Mouse (Mus musculus): ENCODE measurements around the gene Ccndbp1.
A peak's percentile ranks its signal among the peaks of the same experiment; 100 is the strongest.
"Not testable (repeated sequence)": the region's sequence is repeated elsewhere in the genome, so short reads cannot be mapped to it uniquely, and the experiment has no call there.

Gene Ccndbp1

DNA sequence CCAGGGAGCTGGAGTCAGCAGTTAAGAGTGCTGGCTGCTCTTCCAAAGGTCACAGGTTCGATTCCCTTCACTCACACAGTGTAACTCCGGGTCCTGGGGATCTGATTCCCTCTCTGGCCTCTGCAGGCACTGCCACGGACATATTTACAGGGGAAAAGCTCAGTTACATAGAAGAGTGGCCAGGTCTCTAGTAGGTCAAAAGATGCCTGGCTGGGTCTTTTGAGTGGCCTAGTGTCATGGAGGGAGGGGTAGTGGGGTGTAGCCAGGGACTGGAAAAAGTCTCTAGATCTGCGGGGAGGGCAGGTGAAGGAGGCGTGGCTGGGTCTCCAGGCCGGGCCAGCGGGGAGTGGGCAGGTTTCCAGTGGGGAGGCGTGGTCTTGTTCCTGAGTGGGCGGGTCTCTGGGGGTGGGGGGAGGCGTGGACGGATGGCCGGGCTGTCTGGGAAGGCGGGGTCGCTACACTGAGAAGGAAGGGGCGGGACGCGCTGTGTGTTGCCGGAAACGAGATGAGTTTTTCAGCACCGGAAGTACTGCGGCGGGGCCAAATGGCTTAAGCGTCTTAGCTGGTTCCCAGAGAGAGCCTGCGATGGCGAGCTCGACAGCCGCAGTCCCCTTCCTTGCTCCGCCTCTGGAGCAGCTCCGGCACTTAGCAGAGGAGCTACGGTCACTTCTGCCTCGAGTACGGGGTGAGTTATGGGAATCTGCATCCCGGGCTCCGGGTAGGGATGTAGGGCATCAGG is at the start of gene Ccndbp1:
TSS of gene Ccndbp1 (plus strand) at position 479 of the 739 bp plus-strand sequence.
- peak; percentile 97 to 98 for DNase-seq

DNA sequence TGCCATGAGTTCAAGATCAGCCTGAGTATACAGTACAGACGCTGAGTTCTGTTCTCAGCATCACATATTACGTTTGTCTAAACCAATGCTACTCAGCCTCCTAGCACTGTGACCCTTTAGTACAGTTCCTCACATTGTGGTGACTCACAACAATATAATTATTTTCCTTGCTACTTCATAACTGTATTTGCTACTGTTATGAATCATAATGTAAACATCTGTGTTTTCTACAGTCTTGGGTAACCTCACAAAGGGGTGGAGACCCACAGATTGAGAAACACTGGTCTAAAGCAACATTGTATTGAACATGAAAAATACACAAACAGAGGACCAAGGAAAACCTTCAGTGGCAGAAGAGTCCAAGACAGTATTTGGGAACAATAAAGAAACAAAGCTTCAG is 48.8 kb upstream of the Ccndbp1 start:
- no peak for DNase-seq

DNA sequence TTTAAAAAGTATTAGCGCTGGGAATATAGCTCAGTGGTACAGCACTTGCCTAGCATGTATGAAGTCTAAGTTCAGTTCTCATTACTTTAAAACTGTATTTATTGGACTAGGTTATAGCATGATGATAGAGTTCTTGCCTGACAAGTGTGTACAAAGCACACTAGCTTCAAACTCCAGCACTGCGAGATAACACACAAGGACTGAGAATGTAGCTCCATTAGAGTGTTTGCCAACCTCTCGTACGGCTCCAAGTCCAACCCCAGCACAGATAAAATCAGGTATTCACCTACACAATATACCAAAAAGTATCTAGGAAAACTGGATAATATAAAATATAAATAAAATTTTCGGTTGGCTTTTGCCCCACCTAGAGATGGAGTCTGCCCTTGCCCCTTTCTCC is 48.4 kb upstream of the Ccndbp1 start:
- DNase-seq: no peak

DNA sequence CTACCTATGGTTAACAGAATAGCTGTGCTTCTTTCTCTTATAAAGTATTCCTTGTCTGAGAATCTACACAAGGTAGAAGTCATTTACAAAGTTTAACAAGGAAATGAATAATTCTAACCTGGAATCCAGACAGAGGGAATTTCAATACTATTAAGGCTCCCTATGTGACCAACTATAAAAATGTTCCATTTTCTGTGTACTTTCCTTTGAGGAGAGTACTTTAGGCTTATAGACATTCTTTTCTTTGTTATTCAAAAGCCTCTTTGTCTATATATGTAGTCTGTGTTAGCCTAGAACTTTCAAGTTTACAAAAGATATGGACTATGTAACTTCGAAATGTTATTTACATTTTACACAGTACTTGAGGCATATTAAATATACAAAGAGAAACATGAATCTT is 47.9 kb upstream of the Ccndbp1 start:
- no peak for DNase-seq

DNA sequence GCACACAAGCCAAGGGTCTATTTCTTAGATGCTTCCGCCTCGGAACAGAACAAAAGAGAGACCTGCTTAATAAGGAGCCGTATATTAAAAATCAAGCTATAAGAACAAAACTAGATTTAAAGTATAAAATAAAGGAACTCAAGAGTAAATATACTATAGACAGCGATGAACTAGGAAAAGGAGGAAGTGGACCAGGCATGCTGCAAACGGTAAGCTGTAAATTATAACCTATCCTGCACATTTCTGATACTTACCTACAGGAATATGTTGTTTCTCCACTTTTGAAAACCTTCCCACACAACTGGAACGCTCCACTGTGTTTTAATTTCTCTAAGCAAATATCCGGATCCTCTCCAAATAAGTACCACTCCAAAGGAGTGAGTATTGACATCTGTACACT is 45.1 kb upstream of the Ccndbp1 start:
- no peak for DNase-seq

DNA sequence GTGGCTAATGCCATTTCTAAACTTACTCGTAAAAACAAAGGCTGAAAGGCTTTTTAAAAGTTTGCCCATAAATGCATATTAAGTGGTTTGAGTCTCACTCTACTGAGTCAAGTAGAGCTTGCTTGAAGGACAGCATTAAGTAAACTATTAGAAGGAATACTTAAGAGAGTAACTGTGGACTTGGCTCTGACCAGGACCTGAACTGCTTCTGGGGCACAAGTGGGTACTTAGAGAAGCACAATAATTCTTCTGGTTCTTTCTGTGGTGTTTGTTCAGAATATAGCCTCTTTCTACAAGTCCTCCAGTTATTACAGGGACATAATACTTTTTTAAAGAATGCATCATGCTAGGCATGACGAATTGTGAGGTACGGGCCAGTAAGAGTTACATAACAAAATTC is 42.7 kb upstream of the Ccndbp1 start:
- DNase-seq: no peak

DNA sequence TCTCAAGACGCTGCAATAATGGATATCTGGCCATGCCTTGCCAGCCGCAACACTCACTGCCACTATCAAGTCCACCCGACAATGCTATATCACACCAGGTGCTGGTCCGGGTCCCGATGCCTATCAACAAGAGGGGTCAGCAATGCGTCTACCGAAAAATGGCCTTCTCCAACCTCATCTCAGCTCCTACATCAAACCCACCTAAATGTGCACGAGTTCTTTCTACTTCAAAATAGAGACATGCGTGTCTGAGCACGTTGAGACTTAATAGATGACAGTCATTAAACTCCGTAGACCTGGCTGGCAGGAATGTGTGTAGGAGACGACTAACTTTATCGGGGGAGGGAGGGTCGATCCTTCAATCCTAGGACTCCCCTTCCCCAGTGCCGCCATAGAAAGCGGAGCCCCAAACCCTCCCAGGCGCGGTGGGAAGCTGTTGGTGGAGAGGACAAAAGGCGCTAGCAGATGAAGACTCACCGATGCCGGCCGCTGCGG is 38.1 kb upstream of the Ccndbp1 start:
- peak in 1 of 2 experiments; percentile 29 for DNase-seq

DNA sequence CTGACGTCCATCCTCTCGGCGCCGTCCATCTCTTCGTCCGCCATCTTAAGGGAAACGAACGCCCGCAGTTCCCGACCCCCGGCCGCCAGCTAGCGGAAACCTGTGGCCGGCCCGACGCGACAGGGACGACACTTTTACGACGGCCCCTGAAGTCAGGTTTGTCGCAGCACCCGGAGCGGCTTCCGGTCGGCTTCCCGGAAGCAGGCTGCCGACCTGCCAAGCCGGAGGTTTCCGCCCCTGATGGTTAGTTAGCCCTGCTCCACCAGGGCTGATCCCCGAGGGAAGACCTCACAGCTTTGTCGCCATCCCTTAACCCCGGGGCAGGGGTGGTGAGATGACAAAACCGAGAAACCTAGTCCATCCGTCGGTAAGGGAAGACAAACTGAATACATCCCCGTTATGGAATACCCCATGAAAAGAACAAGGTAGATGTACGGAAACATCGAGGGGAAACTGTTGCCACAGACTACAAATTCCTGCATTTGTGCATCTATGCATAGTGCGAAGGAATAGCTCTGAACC is 37.6 kb upstream of the Ccndbp1 start, which contains the start of gene Ubr1:
TSS of gene Ubr1 (minus strand) at position 157 of the 522 bp plus-strand sequence.
- DNase-seq: peak; percentile 91

DNA sequence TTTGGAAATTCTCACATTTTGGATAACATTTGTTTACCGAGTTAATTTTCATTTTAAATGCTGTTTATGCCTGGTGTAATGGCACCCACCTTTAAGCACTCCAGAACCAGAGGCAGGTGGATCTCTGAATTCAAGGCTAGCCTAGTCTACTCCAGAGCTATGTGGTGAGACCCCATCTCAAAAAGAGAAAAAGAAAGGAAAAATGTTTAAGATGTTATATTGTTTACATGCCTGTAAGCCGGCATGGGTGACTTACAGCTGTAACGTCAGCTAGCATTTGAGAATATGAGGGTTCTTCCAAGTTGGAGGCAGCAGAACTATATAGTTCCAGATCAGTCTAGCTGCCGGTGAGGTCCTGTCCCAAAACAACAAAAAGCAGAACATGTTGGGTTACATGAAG is 36.4 kb upstream of the Ccndbp1 start:
- DNase-seq: no peak

DNA sequence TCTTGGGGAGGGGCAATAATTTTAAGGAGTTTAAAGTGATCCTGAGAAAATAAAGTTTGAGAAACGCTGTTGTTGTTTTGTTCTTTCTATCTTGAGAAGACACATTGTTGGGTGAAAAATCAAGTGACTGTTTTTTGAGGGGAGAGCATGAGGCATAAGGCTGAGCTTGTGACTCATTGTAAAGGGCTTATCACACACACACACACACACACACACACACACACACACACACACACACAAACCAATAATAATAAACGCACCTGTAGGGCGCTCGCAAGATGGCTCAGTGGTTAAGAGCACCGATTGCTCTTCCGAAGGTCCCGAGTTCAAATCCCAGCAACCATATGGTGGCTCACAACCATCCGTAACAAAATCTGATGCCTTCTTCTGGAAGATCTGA is 35.9 kb upstream of the Ccndbp1 start:
- not testable (repeated sequence) for DNase-seq

DNA sequence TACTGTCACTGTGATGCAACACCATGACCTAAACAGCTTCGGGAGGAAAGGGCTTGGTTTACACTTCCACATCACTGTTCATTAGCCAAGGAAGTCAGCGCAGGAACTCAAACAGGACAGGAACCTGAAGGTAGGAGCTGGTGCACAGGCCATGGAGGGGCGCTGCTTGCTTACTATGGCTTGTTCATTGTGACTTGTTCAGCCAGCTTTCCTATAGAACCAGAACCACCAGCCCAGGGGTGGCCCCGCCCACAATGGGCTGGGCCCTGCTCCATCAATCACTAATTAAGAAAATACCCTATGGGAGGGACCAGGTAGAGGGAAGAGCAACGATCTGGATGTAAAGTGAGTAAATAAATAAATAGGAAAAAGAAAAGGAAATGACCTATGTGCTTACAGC is 35.2 kb upstream of the Ccndbp1 start:
- DNase-seq: peak; percentile 13 to 21

DNA sequence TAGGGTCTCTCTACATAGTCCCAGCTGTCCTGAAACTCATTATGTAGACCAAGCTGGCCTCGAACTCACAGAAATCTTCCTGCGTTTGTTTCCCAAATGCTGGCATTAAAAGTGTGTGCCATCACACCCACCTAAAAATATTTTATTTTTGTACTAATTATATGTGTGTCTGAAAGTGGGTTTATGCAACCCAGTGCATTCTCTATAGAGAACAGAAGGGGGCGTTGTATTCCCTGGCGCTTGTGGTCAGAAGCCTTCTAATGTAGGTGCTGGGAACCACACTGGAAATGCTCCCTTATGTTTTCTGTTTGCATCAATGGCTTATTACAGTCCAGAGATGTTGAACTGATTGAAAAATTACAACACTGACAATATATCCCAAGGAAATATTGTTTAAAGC is 31.9 kb upstream of the Ccndbp1 start:
- DNase-seq: peak in 1 of 2 experiments; percentile 7

DNA sequence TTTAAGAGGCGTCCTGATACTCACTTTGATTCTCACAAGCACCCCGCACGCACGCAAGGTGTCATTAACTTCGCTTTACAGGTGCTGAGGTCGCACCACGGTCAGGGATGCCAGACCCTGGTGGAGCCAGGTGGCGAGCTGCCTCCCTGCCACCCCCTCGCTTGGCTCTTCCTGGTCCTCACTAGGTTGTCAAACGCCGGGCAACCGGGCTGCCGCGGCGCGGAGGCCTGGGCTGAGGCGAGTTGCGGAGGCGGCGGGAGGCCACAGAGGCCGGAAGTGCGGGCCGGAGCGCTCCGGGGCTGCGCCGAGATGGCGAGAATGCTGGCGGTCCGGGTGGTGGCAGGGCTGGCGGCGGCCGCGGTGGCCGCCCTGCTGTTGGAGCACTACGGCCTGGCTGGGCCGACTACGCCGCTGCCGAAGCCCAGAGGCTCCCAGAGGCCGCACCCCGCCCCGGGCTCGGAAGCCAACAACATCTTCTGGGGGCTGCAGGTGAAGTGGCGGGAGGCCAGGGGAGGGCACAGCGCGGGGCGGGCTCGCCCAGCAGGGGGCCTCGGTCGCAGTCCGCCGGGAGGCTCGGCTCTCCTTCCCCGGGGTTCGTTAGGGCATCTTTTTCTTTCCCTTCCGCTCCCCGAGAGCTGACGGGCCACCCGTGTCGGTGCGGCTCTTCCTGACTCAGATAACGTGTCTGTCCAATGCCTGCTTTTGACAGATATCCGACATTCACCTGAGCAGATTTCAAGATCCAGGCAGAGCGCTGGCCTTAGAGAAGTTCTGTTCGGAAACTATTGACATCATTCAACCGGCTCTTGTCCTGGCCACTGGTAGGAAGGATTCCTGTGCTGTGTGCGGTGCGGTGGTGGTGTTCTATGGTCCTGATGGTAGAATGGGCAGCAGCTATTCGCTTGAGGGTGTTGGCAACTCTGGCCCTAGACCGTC is 30.9 kb upstream of the Ccndbp1 start, which contains the start of gene Tmem62:
TSS of gene Tmem62 (plus strand) at position 28 of the 936 bp plus-strand sequence.
- peak; percentile 65 to 82 for DNase-seq

DNA sequence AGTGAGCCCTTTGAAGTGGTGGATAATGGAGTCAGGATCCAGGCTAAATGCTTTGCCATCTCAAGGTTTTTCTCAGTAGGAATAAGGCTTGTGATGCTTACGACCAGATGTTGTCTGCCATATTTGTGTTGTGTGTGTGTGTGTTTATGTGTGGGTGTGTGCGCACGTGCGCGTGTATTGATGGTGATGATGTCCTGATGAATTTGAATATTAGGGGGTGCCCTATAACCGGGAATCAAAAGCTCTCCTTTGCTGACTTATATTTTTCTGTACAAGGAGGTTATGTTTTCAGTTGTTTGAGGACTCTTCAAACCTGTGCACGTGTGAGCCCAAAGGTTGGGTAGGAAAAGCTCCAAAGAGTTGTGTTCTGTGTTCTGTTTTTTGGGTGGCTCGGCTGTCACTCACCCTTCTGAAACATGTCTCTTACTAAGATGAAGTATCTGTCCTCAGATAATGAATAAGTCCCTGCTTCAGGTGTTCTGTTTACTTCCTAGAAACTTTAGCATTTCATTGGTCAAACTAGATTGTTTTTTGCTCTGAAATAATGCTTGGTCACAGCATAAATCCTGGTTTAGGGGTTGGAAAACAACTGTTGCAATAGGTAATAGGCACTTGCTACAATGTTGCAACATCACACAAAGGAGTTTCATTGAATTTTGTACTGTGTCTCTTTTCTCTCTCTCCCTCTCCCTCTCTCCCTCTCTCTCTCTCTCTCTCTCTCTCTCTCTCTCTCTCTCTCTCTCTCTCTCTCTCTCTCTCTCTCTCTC is 30.1 kb upstream of the Ccndbp1 start:
- DNase-seq: no peak

DNA sequence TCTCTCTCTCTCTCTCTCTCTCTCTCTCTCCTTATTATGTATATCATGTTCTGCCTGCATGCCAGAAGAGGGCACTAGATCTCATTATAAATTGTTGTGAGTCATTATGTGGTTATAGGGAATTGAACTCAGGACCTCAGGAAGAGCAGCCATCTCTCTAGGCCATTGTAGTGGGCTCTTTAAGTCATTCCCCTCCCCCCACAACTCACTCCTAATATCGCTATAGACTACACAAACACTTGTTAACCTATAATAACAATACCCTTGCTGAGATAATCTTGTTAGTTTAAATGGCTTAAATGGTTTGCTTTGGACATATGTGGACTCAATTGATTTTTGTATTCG is 29.5 kb upstream of the Ccndbp1 start:
- DNase-seq: no peak

DNA sequence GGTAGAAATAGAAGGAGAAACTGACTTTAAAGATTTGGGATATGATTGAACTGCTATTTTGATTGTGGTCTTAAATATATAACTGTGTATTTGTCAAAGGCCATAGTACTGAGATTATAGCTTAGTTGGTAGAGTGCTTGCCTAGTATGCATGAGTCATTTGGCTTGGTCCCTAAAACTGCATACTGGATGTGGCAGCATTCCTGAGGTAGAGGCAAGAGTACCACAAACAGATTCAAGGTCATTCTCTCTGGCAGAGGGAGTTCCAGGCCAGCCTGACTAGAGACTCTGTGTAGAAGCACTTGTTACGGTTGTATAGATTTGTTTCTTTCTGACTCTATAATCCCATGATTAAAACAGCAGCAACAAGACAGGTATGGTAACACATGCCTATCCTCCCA is 28.4 kb upstream of the Ccndbp1 start:
- DNase-seq: no peak

DNA sequence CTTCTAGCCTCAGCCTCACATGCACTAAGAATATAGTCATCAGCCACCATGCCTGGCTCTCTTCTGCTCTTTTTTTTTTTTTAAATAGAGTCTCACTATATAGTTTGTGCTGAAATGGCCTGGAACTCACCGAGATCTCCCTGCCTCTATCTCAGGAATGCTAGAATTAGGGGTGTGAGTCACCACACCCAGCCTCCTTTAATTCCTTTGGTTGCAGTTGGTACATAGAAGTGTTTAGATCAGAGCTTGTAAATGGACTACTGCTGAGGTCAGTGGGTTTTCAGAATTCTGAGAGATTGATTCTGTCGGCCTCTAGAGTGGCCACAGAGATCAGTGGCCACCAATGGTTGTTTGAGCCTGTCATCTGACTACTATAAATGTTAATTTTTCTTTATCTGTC is 27.3 kb upstream of the Ccndbp1 start:
- no peak for DNase-seq

DNA sequence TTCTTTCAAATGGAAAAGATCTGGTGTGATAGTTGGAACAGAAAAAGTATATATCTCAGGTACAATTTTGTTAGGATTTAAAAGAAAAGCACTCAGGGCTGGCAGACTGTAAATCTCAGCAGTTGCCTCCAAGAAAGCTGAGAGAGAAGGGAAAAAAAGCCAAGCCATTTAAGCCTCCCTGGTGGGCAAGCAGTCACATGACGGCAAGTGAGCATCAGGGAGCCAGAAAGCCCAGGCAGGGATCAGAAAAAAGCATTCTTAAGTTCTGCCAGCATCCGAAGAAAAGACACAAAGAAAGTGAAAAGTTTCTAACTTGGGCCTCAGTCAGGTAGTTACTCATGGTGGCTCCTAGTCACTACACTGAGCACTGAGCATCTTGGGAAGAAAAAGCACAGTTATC is 24.6 kb upstream of the Ccndbp1 start:
- no peak for DNase-seq

DNA sequence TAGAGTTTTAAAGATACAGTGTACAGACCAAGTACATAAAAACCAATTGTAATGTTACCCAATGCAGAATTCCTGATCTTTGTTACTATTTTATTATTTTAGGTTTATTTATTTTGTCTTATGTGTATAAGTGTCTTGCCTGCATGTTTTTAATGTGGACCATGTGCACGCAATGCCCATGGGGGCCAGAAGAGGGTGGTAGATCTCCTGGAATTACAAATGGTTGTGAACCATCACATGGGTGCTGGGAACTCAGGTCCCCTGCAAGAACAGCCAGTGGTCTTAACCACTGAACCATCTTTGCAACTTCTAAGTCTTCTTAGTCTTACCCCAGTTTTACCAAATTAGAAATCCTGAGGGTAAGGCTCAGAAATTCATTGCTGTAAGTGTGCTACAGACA is 23.0 kb upstream of the Ccndbp1 start:
- DNase-seq: peak in 1 of 2 experiments; percentile 19

DNA sequence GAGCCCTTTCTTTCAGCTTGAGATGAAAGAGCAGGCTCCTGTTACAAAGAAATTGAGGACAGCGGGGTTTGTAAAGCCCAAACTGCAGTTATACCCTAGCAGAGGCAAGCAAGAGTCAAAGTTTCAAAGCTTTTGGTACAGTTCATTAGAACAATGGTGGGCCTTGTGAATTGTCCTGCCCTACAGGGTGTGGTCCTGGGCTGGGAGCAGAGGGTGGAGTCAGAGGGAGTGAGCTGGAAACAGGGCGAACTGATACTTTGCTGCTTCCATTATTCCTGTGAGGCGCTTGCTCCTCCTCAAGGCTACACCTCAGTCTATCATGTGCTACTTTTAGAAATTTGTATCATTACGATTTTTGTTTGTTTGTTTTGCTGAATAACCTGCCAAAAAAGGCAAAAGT is 17.0 kb upstream of the Ccndbp1 start:
- no peak for DNase-seq

DNA sequence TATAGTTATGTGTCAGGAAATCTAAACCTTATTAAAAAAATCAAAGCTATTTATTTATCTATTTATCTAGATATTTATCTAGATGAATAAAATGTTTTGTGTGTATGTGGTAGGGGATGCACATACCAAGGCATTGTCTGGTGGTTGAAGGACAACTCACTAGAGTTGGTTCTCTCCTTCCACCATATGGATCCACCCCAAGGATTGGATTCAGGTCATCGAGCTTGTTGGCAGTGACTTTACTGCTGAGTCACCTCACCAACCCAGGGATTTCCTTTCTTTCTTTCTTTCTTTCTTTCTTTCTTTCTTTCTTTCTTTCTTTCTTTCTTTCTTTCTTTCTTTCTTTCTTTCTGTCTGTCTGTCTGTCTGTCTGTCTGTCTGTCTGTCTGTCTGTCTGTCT is 11.6 kb upstream of the Ccndbp1 start:
- DNase-seq: not testable (repeated sequence)

DNA sequence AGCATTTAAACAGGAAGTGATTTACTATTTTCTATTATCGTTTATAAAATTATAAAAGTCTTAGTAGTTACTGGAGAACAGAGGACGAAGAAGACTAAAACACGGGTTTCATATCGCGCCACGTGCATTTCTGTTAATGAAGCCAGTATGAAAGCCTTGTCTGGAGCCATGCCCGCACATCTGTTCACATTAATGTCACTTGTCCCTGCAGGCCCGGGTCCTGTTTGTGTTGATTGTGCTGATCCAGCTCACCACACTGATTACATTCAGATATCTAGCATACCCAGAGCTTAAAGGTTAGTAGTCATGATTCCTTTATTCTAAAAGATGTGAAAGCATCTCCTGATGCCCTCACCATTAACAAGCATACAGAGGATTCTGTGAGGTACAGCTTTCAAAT is 9.3 kb upstream of the Ccndbp1 start:
- no peak for DNase-seq

DNA sequence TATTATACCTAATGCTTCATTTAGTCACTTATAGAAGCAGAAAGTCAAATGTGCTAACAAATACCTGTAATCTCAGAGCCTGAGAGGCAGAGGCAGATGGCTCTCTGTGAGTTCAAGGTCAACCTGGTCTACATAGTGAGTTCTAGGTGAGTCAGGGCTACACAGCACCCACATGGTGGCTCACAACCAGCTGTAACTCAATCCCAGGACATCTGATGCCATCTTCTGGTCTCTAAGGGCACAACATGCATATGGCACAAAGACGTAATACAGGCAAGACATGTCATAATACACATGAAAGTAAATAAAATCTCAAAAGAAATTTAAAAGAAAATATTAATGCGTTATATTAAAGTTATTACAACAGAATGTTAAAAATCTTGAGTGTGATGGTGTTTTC is 4.6 kb upstream of the Ccndbp1 start:
- DNase-seq: no peak
